In the genomic region with DNA sequence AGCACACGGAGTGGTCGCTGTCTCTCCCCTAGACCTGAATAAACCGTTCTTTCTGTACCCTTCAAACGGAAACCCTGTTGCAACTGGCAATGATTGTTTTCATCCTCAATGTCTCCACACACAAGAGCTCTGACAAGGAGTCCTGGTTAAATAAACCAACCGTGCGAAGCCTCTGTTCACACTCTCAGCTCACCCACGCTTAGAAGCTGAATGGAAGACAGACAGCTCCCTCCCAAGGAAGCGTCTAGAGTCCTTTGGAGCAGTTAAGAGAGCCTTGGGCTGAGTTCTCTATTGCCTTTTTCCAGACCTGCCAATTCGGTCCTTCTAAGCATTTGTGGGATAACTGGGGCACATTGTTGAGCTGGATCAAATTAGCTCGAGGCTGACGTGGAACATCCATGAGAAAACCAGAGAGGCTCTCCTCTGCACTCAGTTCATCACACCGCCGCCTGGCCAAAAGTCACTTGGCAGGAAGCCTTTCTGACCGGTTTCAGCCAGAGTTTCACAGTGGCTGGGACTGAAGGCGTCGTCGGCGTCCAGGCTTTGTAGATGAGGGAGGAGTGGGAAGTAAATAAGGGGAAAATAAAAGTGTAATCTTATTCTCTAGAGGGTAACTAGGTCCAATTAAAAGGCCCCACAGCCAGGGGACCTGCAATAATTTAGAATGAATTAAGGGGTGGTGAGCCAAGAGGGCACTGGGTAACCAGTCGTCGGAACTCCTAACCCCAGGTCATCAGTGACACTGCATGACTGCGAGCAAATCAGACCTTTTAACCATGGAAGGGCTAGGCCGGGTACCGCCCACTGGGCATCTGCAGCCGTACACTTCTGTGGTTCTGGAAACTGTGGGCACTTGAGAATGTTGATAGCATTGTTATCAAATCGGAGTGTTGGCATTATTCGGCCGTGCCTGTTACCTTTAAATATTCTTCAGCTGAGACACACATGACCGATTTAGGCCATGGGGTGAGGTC, we compare ENCODE assay signal across 9 mouse cellular contexts.
DNase-seq lines count a peak whose midpoint lies in the region; ATAC-seq lines count a peak whose summit lies in the region.
"Had no signal": no experiment of that assay in that cellular context is flagged by ENCODE, and none has a peak within 500 bp of the region (broad histone marks: within the 10 kb centered on the region; RNA-seq: fewer than 3 reads in every experiment).

No protein-coding gene starts in this region.

- peaks cover 37% of the 10 kb centered on the region for H3K4me1 ChIP-seq in liver, embryonic 15.5 days (replicated peaks)

- peak; percentile 42; the same call in 1 of the 2 replicates for ATAC-seq in liver, embryonic 15.5 days (ENCODE audit: insufficient read depth)

- H3K4me3 ChIP-seq in liver, embryonic 15.5 days (replicated peaks): no peak overlapping the region
- H3K4me3 ChIP-seq: hindbrain, embryonic 15.5 days had no signal

- H3K9me3 ChIP-seq in liver, embryonic 15.5 days (replicated peaks): no peaks in the 10 kb centered on the region
- H3K9me3 ChIP-seq: hindbrain, embryonic 15.5 days had no signal

- no peaks in the 10 kb centered on the region for H3K36me3 ChIP-seq in liver, embryonic 15.5 days (replicated peaks)
- H3K36me3 ChIP-seq: hindbrain, embryonic 15.5 days had no signal

- H3K9ac ChIP-seq in liver, embryonic 15.5 days: no peak overlapping the region
- H3K9ac ChIP-seq: hindbrain, embryonic 15.5 days had no signal

- H3K27ac ChIP-seq in liver, embryonic 15.5 days (replicated peaks): no peak overlapping the region
- H3K27ac ChIP-seq: hindbrain, embryonic 15.5 days had no signal

- DNase-seq in Muller cell, postnatal 12 days (ENCODE audit: inconsistent ontology term): peak; percentile 52
- DNase-seq in brain, adult 2 months (ENCODE audit: low read depth, low spot score): peak; percentile 61
- DNase-seq in heart, postnatal 14 days: peak; percentile 71 to 88
- DNase-seq in thymus, postnatal 36 days: no peak
- no peak for DNase-seq in frontal cortex, postnatal 36 days (ENCODE audit: low spot score in 2 of 2)
- DNase-seq in cerebellum, adult 11 months: no peak
- DNase-seq in natural killer cell, adult 2 months (ENCODE audit: low spot score in 2 of 2): no peak

- 66% methylated on average over 28 of the region's 28 CpGs for WGBS in liver, embryonic 15.5 days (ENCODE audit: insufficient replicate concordance)

- H3K4me2 ChIP-seq in liver, embryonic 15.5 days: no peak overlapping the region
- H3K4me2 ChIP-seq: hindbrain, embryonic 15.5 days had no signal

- intact Hi-C loops in heart, postnatal 14 days (cut with DNase I): no loop called here

- H3K27me3 ChIP-seq in liver, embryonic 15.5 days: no peaks in the 10 kb centered on the region
- H3K27me3 ChIP-seq: hindbrain, embryonic 15.5 days had no signal

Comparison
In these comparisons a context has a peak if more than half of its experiments do, and no peak if none do; other contexts are left out.
1. DNase-seq: peak in Muller cell, postnatal 12 days (single experiment), brain, adult 2 months (single experiment) and heart, postnatal 14 days (2 of 2); none in thymus, postnatal 36 days (0 of 2), frontal cortex, postnatal 36 days (0 of 2), cerebellum, adult 11 months (single experiment) and natural killer cell, adult 2 months (0 of 2).